Mouse (Mus musculus) heart, postnatal 0 days (tissue): ENCODE data around the gene Ddo.

Experiments used
- CTCF ChIP-seq: IDR thresholded peaks from 2 replicates; pipeline ENCODE4 v1.5.1; 2016; ENCODE audit warnings: antibody characterized with exemption, control low read depth, low read depth
- EP300 ChIP-seq: IDR thresholded peaks from 2 replicates; pipeline ENCODE4 v1.6.1; 2016; ENCODE audit warnings: antibody characterized with exemption, low read depth

GRCm38 (mm10) chr10:40629656-40630311 is at the start of gene Ddo:
- TF ChIP-seq CTCF, result no peak
- peak; percentile 80; the same call in 1 of the 2 replicates for TF ChIP-seq EP300
